Mouse (Mus musculus): ENCODE results near the gene Irf8.
"Not testable (repeated sequence)": the region's sequence is repeated elsewhere in the genome, so short reads cannot be mapped to it uniquely, and the experiment has no call there.

The Irf8 gene

GRCm38 (mm10) chr8:120723025-120723424 lies 13.1 kb upstream of the Irf8 start:
- DNase-seq: no peak

GRCm38 (mm10) chr8:120724096-120724495 lies 12.1 kb upstream of the Irf8 start:
- not testable (repeated sequence) for DNase-seq

GRCm38 (mm10) chr8:120724816-120725575 lies 11.2 kb upstream of the Irf8 start:
- no peak for DNase-seq

GRCm38 (mm10) chr8:120725576-120725950 lies 10.6 kb upstream of the Irf8 start:
- DNase-seq: no peak

GRCm38 (mm10) chr8:120726051-120726450 lies 10.1 kb upstream of the Irf8 start:
- no peak for DNase-seq

- no peak for DNase-seq
These were observed 7.5 kb upstream of the Irf8 start for GRCm38 (mm10) chr8:120728488-120729160.

- no peak for DNase-seq
These were observed 4.6 kb upstream of the Irf8 start for GRCm38 (mm10) chr8:120731582-120731981.

- no peak for DNase-seq
These were observed 4.1 kb upstream of the Irf8 start for GRCm38 (mm10) chr8:120732068-120732467.

GRCm38 (mm10) chr8:120736486-120736885 lies 328 bp downstream of the Irf8 start:
- peak in 1 of 2 experiments; percentile 10 for DNase-seq

GRCm38 (mm10) chr8:120737166-120737565 lies 1.0 kb downstream of the Irf8 start:
- DNase-seq: no peak

- DNase-seq: no peak
These were observed 2.6 kb downstream of the Irf8 start for GRCm38 (mm10) chr8:120738771-120739170.

GRCm38 (mm10) chr8:120739526-120739925 lies 3.4 kb downstream of the Irf8 start:
- DNase-seq: no peak

- DNase-seq: no peak
These were observed 4.4 kb downstream of the Irf8 start for GRCm38 (mm10) chr8:120740579-120740978.

- no peak for DNase-seq
These were observed 4.8 kb downstream of the Irf8 start for GRCm38 (mm10) chr8:120741001-120741400.

GRCm38 (mm10) chr8:120741815-120742530 lies 5.8 kb downstream of the Irf8 start:
- DNase-seq: no peak

GRCm38 (mm10) chr8:120743149-120743897 lies 7.2 kb downstream of the Irf8 start:
- DNase-seq: no peak

GRCm38 (mm10) chr8:120743898-120744290 lies 7.7 kb downstream of the Irf8 start:
- no peak for DNase-seq

GRCm38 (mm10) chr8:120744448-120744847 lies 8.3 kb downstream of the Irf8 start:
- DNase-seq: no peak

- DNase-seq: no peak
These were observed 9.1 kb downstream of the Irf8 start for GRCm38 (mm10) chr8:120745226-120745625.

GRCm38 (mm10) chr8:120746007-120746701 lies 10.0 kb downstream of the Irf8 start:
- no peak for DNase-seq

GRCm38 (mm10) chr8:120747286-120747685 lies 11.1 kb downstream of the Irf8 start:
- no peak for DNase-seq

- DNase-seq: no peak
These were observed 14.5 kb downstream of the Irf8 start for GRCm38 (mm10) chr8:120750616-120751015.

Data from cerebellum, adult 18-20 months (tissue).